Mouse (Mus musculus) urinary bladder, postnatal 10 days (tissue): ENCODE measurements around the gene Slc7a6.
A peak's percentile ranks its signal among the peaks of the same experiment; 100 is the strongest.
"Not testable (repeated sequence)": the region's sequence is repeated elsewhere in the genome, so short reads cannot be mapped to it uniquely, and the experiment has no call there.

Experiments used
- DNase-seq: peaks from one replicate; pipeline ENCODE4 v3.0.0; 2022; ENCODE audit warnings: low spot score

The Slc7a6 gene

DNA sequence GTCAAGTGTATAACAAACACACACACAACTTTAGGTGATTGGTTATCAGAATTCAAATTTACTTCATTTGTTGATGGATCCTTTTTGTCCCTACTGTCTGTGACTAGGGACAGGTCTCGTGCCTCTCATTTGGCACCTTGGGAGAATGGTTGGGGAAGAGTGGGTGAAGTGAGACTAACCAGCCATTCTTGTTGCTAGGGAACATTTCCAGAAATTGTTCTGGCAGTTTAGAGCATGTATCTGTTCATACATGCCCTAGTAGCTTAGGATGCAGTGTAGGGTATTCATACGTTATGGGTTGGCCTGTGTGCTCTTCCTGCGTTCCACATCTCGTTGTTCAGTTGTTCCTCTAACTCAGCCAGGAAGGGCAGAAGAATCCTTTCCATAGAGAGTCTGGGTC is 20.5 kb downstream of the Slc7a6 start:
- DNase-seq: no peak

DNA sequence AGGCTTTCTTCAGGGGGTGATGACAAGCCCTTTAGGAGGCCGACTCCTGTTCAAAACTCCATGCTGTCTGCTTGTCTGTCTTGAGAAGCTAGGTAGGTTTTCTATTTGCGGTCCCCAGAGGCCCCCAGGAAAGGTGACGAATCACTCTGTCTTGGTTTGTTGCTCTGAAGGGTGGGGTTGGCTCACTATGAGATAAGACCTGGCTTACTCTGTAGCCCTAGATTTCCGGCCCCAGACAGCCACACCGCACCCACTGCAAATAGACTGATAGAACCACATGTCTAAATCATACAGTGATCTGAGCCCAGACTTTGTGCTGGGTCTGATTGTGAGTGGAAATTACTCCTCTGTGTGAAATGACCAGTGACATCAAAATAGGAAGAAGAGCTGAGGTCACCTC is 23.0 kb downstream of the Slc7a6 start:
- no peak for DNase-seq

DNA sequence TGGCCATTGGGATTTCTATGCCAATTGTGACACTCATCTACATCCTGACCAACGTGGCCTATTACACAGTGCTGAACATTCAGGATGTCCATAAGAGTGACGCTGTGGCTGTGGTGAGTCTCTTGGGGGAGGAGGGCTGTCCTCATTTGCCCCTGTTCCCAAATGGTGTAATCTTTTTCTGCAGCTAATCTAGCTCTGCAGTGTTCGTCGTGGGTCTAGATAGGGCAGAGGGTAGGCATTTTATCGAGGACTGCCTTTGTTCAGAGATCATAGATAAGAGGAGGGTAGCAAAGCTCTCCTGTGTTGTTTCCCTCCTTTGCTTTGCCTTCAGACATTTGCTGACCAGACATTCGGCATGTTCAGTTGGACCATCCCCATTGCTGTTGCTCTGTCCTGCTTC is 24.5 kb downstream of the Slc7a6 start:
- no peak for DNase-seq

DNA sequence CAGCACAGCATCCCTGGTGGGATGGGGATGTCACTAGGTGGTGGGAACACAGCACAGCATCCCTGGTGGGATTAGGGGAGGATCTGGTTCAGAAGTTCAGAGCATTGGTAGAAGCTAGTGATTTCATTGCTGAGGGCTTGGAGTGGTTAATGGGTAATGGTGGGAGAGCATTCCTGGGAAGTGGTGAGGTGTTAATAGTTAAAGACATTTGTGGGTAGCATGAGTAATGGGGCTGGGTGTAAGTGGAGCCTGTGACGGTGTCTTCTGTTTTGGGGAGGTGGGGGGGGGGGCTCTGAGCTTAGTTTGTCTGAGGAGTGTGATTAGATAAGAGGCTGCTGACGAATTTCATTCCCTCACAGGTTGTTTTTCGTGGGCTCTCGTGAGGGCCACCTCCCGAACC is 25.4 kb downstream of the Slc7a6 start:
- DNase-seq: no peak

DNA sequence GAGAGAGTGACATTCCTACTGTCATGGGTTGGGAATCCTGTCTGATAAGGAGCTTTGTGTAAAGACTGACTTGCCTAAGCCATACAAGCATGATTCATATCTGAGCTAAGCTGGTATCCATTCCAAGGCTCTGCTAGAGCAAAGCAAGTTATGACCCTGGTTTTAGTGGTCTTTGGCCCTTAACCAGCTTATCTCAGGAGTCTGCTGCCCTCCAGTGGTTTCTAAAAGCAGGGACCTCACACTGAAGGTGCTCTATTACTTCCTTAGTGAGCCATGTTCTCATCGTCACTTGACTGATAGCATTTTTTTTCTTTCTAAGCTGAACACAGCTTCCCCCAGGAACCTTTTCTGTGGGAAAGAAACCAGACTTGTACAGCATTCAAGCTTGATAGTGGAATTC is 30.1 kb downstream of the Slc7a6 start:
- DNase-seq: no peak

GRCm38 (mm10) chr8:106199596-106199995 is 30.9 kb downstream of the Slc7a6 start:
- DNase-seq: not testable (repeated sequence)

- DNase-seq: peak; percentile 18
These were observed 41.5 kb downstream of the Slc7a6 start for GRCm38 (mm10) chr8:106210035-106210731.

DNA sequence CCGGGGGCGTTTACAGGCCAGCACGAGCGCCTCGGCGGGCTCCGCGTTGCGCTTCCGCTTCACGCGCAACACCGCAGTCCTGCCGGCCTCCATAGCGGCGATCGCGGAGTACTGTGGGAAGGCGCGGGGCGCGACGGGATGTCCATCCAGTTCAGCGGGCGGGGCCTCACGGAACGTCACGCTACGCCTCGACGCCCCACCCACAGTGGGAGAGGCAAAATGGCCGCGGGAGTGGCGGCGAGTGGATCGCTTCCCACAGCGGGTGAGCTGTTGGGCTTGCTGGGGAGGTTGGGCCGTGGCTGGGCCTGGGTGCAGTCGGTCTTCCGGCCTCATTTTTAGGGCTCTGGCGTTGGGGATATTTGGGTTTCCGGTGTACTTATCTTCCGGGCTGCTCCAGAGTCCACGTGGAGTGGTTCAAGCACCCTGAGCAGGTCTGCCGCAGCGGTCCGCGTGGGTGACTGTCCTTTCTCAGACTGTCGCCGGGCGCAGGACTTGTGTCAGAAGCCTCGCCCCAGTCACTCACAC is 42.2 kb downstream of the Slc7a6 start, which contains the start of the genes Slc7a6os and Prmt7:
Slc7a6os (minus strand) TSS at position 115 of the 525 bp plus-strand sequence.
Prmt7 (plus strand) TSS at position 116 of the 525 bp plus-strand sequence.
- DNase-seq: peak; percentile 84

DNA sequence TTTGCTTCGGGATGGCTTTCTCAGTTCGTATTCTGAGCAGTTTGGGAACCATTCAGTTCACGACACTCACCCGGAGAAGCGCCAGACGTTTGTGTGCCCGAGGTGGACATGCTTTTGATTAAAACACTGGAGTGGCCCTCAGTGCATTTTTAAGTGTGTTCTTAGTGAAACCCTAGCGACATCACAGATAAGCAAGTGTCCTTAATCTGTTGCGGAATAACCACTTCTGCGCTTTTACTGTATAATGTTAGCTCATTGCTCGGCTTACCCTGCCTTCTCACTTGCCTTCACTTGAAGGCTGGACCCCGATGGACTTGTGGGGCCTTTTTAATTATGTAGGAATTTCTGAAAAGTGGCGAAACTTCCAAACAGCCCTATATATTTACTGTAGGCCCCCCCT is 42.8 kb downstream of the Slc7a6 start:
- DNase-seq: no peak

- no peak for DNase-seq
These were observed 45.3 kb downstream of the Slc7a6 start for GRCm38 (mm10) chr8:106213959-106214358.

DNA sequence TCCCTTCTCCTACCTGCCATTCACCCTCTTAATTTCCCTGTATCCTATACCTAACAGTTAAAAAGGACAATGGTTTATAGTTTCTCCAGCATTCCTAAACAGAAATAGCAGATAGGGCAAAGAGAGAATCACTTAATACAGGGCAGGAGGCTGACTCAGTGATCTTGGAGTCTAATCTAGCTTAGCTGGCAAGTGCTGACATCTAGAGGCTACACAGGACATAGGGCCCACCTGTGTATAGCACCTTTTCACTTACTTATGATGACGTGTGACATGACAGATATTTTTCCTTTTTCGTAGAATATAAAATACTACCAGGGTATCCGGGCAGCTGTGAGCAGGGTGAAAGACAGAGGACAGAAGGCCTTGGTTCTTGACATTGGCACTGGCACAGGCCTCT is 51.0 kb downstream of the Slc7a6 start:
- no peak for DNase-seq

DNA sequence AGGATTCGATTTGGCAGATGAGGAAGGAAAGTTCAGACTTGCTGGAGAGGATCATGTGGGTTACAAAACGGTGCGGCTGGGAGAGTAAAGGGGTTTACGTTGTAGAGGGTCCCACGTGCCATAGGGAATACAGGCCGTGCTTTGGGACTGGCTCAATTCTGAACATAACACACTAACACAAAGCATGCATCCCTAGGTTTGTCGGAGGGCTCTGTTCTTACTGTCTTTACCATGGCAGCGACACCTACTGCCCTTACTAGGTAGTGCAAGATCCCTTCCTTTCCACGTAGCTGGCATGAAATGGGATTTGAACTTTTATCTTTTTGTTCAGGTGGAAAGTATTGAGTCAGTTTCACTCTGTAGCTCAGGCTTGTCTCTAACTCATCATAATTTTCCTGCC is 57.9 kb downstream of the Slc7a6 start:
- no peak for DNase-seq

DNA sequence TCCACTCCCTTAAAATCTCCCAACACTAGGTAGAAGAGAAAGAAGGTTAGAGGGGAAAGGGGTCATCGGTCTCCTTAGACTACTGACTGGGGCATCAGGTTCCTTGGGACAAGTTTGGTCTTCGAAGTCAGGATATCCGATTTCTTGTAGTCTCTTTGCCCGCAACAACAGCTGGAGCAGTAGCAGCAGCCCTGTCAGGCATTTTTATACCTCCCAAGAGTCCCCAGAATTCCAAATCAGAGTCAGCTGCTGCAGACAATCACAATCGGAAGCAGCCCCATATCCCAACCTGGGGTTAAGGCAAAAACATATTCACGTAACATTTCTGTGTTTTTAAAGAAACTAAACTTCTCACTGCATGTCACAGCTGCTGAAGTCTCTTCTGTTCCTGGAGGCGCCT is 62.9 kb downstream of the Slc7a6 start:
- no peak for DNase-seq

DNA sequence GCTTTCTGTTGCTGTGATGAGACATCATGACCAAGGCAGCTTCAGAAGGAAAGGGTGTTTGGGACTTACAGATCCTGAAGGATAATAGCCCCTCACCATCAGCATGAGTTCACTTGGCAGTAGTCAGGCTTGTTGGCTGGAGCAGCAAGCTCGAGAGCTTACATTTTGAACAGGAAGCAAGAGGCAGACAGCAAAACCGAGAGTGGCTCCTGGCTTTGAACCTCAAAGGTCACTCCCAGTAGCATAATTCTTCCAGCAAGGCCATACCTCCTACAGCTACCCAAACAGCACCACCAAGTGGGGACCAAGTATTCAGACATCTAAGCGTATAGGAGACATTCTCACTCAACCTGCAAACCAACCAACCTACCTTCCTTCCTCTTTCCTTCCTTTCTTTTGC is 64.1 kb downstream of the Slc7a6 start:
- no peak for DNase-seq

DNA sequence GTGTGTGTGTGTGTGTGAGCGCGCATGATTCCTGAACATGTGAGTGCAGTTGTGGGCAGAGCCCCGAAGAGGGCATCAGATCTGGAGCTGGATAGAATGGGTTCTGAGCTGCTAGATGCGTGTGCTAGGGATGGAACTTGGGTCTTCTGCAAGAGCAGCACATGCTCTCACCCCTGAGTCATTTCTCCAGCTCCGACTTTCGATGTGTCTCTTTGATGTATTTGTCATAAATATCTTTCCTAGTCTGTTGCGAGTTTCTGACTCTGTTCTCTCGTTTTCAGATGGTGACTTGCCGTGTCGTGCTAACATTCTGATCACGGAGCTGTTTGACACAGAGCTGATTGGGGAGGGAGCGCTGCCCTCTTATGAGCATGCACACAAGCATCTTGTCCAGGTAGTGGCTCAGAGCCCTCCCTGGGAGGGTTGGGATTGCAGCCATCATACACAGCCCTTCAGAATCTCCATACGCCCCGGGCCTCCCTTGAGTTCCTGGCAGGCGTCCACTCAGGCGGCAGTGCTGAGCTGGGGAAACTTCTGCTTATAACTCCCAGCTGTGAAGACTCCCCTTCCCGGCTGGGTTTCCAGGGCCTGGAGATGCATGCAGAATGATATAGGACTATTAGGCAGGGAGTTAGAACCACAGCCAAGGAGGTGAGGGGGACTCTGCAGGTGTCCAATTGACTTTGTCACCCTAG is 66.1 kb downstream of the Slc7a6 start:
- no peak for DNase-seq

DNA sequence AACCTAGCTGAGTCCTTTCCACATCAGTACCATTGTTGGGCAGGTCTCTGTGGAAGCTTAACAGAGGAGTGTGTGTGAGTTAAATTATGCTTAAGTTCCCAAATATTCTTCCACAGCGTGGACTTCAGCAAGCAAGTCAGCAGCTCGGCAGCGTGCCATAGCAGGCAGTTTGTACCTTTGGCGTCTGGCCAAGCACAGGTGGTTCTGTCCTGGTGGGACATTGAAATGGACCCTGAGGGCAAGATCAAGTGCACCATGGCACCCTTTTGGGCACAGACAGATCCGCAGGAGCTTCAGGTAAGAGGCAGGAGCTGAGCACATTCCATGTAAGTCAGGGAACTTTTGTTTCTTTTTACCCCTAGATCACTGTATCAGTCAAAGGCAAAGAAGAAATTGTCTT is 68.4 kb downstream of the Slc7a6 start:
- DNase-seq: no peak
